Mouse (Mus musculus) liver, embryonic 14.5 days (tissue): ENCODE data around the gene Zgpat. TPM values are rescaled to one million over a fixed set of nuclear protein-coding genes. Genes with fewer than 3 reads are reported as not detected.

Source experiments
- ATAC-seq: fragments of 200-750 bp; cut with Nextera tagmentation; 2 replicates; pipeline ENCODE4 v1.8.0; 2017; ENCODE audit warnings: moderate number of reproducible peaks, mild to moderate bottlenecking, moderate library complexity; ENCODE audit not compliant: insufficient read depth
- DNase-seq, 3 experiments: peaks; one replicate each; pipeline ENCODE4 v3.0.0-alpha.2; 2012 to 2013; ENCODE audit warnings: low read depth in 3 of 3, low spot score in 3 of 3
- H3K27ac ChIP-seq: fragments of 300-500 bp; sonication (generic); 2 replicates; pipeline ENCODE4 v1.5.1; 2014; ENCODE audit warnings: moderate library complexity, mild to moderate bottlenecking, control low read depth, inconsistent platforms
- H3K27me3 ChIP-seq: fragments of 300-500 bp; sonication (generic); 2 replicates; pipeline ENCODE4 v1.6.1; 2014; ENCODE audit warnings: mild to moderate bottlenecking, low read length, moderate library complexity; ENCODE audit not compliant: control insufficient read depth, insufficient read depth
- H3K36me3 ChIP-seq: fragments of 300-500 bp; sonication (generic); replicated peaks from 2 replicates; pipeline ENCODE4 v1.6.1; 2014; ENCODE audit warnings: low read depth; ENCODE audit not compliant: control insufficient read depth, insufficient read depth
- H3K4me1 ChIP-seq, 2 experiments: fragments of 200-500 bp in 1 of 2; fragments of 300-500 bp in 1 of 2; sonication (generic) in 1 of 2; replicated peaks; 2 replicates each; pipeline ENCODE4 v1.6.1; 2012 to 2014; ENCODE audit warnings: antibody characterized with exemption in 1 of 2, inconsistent platforms in 1 of 2, low read length in 1 of 2; ENCODE audit not compliant: control insufficient read depth in 2 of 2, insufficient read depth in 2 of 2
- H3K4me2 ChIP-seq: fragments of 300-500 bp; sonication (generic); 2 replicates; pipeline ENCODE4 v1.6.1; 2014; ENCODE audit warnings: low read depth, mild to moderate bottlenecking, control low read depth, moderate library complexity
- H3K4me3 ChIP-seq, 2 experiments: fragments of 200-500 bp in 1 of 2; fragments of 300-500 bp in 1 of 2; sonication (generic) in 1 of 2; 2 replicates each; pipeline ENCODE4 v1.5.1; 2012 to 2014; ENCODE audit warnings: low read depth in 2 of 2, low read length in 2 of 2, mild to moderate bottlenecking in 2 of 2, control low read depth in 1 of 2, inconsistent platforms in 1 of 2, moderate library complexity in 1 of 2; ENCODE audit not compliant: insufficient read depth in 1 of 2
- H3K9ac ChIP-seq: fragments of 300-500 bp; sonication (generic); replicated peaks from 2 replicates; pipeline ENCODE4 v1.6.1; 2014; ENCODE audit warnings: mild to moderate bottlenecking, control low read depth, moderate library complexity
- H3K9me3 ChIP-seq: fragments of 300-500 bp; sonication (generic); 2 replicates; pipeline ENCODE4 v1.6.1; 2016; ENCODE audit warnings: low read length, mixed read lengths; ENCODE audit not compliant: control insufficient read depth
- CTCF ChIP-seq: IDR thresholded peaks from 2 replicates; pipeline ENCODE4 v1.5.1; 2016; ENCODE audit warnings: antibody characterized with exemption, low read depth, control low read depth
- EP300 ChIP-seq: IDR thresholded peaks from 2 replicates; pipeline ENCODE4 v1.6.1; 2016; ENCODE audit warnings: antibody characterized with exemption, low read depth
- WGBS: fragments of 180-500 bp; shearing (Covaris S2); extraction: QIAGEN DNeasy Blood & Tissue Kit; methylation state at CpG from one replicate; pipeline ENCODE4 v1.1.7; 2014; ENCODE audit not compliant: insufficient replicate concordance; 5-methylcytosine and 5-hydroxymethylcytosine counted together
- polyA plus RNA-seq, 2 experiments: library from polyadenylated mRNA; depleted of rRNA in 1 of 2; stranded (reverse) in 1 of 2; unstranded in 1 of 2; fragments of >200 nt; fragmentation: Nextera tagmentation in 1 of 2; extraction: Ambion mirVana in 1 of 2; gene quantifications; 2 replicates each; pipeline versions ENCODE4 v1.2.1 to v1.2.3; 2012 to 2014

The Zgpat gene
- polyA plus RNA-seq, 2 experiments = 8.4 to 8.8 TPM

GRCm38 (mm10) chr2:181413141-181413540 lies 48.4 kb downstream of the Zgpat start:
- ATAC-seq (no peak), DNase-seq (no peak)
- H3K4me2 ChIP-seq = no peak overlapping the region
- H3K4me1 ChIP-seq = peaks cover 0 to 4% of the 10 kb centered on the region in 2 experiments; a peak in 3 of 4 replicates
- TF ChIP-seq CTCF = no peak
- TF ChIP-seq EP300 = no peak
- no peaks in the 10 kb centered on the region for H3K9me3 ChIP-seq
- WGBS = 51% methylated on average over 2 of the region's 2 CpGs
- peaks cover 9% of the 10 kb centered on the region; the same call in 1 of the 2 replicates for H3K36me3 ChIP-seq
- H3K9ac ChIP-seq = no peak overlapping the region; the same call in 1 of the 2 replicates
- H3K27ac ChIP-seq = no peak overlapping the region
- no peak overlapping the region for H3K4me3 ChIP-seq
- H3K27me3 ChIP-seq = no peaks in the 10 kb centered on the region

DNA sequence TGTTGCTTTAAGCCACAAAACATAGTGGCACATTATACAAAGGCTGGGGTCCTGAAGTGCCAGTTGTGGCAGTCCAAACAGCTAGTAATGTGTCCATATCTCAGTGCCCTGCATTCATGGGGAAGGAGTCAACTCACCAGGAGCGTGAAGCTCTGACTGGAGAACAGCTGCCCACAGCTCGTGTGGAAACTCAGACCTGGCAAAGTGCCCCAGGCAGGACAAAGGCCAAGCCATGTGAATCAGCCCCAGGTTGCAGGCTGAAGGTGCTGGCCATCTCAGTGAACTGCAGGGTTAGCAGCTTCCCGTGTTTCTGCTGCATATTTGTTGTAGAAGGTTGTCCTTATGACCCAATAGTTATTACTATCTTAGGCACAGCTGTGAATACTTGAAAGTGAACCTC lies 51.2 kb downstream of the Zgpat start:
- Histone ChIP-seq H3K4me2 (no peak overlapping the region), H3K27me3 (no peaks in the 10 kb centered on the region), H3K4me3 (no peak overlapping the region), H3K27ac (no peak overlapping the region), H3K4me1 (peaks cover 24 to 32% of the 10 kb centered on the region in 2 experiments), H3K9me3 (no peaks in the 10 kb centered on the region), H3K9ac (no peak overlapping the region), H3K36me3 (peaks cover 6% of the 10 kb centered on the region; the same call in 1 of the 2 replicates)
- DNase-seq (no peak), ATAC-seq (no peak)
- 56% methylated on average over 3 of the region's 3 CpGs for WGBS
- no peak for TF ChIP-seq EP300
- TF ChIP-seq CTCF = no peak

GRCm38 (mm10) chr2:181419359-181419758 lies 54.6 kb downstream of the Zgpat start:
- H3K27ac ChIP-seq = peak overlapping the region; percentile 46
- H3K36me3 ChIP-seq = peaks cover 16% of the 10 kb centered on the region
- H3K4me3 ChIP-seq = 0 out of 4 replicates have a peak overlapping the region, but pooled peaks of 1 of the 2 experiments have one; percentile 4
- peaks cover 46 to 56% of the 10 kb centered on the region in 2 experiments for H3K4me1 ChIP-seq
- H3K27me3 ChIP-seq = no peaks in the 10 kb centered on the region
- H3K9ac ChIP-seq = no peak overlapping the region
- H3K9me3 ChIP-seq = no peaks in the 10 kb centered on the region
- peak; percentile 81 for ATAC-seq
- H3K4me2 ChIP-seq = peak overlapping the region; percentile 62
- TF ChIP-seq CTCF = no peak
- TF ChIP-seq EP300 = peak; percentile 93
- 5% methylated on average over 7 of the region's 7 CpGs for WGBS
- peak; percentile 67 to 69 (median 67) for DNase-seq

DNA sequence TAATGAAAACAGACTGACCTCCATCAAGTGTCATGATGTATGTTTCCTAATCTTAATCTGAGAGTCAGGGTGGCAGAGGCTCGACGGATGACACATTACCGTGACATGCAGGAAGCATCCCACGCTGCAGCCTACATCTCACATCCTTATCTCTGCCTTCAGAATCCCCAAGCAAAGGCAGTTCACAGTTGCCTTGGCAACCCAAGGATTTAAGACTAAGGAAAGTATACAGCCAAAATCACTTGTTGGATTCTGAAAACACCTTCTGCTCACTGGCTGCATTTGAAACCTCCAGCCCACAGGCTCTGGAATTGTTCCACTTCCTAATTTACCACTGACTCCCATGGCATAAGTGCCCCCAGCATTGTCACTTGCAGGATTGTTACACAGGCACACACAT lies 55.7 kb downstream of the Zgpat start:
- H3K27ac ChIP-seq = peak overlapping the region; percentile 68
- no peaks in the 10 kb centered on the region for H3K27me3 ChIP-seq
- no peak overlapping the region for H3K4me3 ChIP-seq
- H3K4me1 ChIP-seq = peaks cover 53 to 58% of the 10 kb centered on the region in 2 experiments
- peak; percentile 56; the same call in 1 of the 2 replicates for ATAC-seq
- H3K36me3 ChIP-seq = peaks cover 16% of the 10 kb centered on the region
- TF ChIP-seq CTCF (no peak), EP300 (no peak)
- peak overlapping the region; percentile 21; the same call in 1 of the 2 replicates for H3K9ac ChIP-seq
- peak; percentile 57 to 62 (median 59) for DNase-seq
- peak overlapping the region; percentile 62 for H3K4me2 ChIP-seq
- H3K9me3 ChIP-seq = no peaks in the 10 kb centered on the region
- 2% methylated on average over 4 of the region's 4 CpGs for WGBS

DNA sequence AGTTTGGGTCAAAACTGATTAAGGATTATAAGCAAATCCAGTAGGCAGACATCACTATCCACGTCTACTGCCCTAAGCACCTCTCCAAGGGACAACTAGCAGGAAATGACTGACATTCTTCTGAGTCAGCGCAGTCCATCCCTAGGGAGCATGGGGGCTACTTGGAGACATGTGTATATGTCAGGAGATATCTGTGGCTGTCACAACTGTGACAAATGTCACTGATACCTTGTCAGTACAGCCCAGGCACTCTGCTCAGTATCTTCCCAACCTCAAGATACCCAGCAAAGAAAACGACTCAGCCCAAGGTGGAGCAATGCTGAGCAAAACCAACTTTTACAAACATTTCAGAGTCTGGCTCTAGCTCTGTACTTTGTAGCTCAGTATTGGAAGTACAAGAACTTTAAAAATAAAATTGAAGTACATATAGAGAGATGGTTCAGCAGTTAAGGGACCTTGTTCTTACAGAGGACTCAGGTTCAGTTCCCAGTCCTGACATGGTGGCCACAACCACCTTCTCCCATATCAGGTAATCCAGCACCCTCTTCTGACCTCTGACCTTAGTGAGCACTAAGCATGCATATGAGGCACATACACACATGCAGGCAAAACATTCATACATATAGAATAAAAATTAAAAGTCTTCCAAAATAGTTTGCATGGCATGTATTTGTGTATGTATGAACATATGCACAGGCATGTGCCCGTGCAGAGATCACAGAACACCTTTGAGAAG lies 56.3 kb downstream of the Zgpat start:
- TF ChIP-seq EP300 (peak; percentile 95), CTCF (no peak)
- H3K4me2 ChIP-seq = peak overlapping the region; percentile 62
- peak overlapping the region; percentile 68 for H3K27ac ChIP-seq
- WGBS = 27% methylated on average over 4 of the region's 4 CpGs
- H3K9ac ChIP-seq = peak overlapping the region; percentile 21
- DNase-seq = peak; percentile 60 to 69 (median 68)
- no peak overlapping the region; a peak in 1 of 4 replicates for H3K4me3 ChIP-seq
- H3K27me3 ChIP-seq = no peaks in the 10 kb centered on the region
- peak; percentile 82 for ATAC-seq
- no peaks in the 10 kb centered on the region for H3K9me3 ChIP-seq
- peaks cover 53 to 58% of the 10 kb centered on the region in 2 experiments for H3K4me1 ChIP-seq
- H3K36me3 ChIP-seq = peaks cover 16% of the 10 kb centered on the region
